Mouse (Mus musculus) C2C12 (cell line): ENCODE results near the gene Ccnl1. TPM values are rescaled to one million over a fixed set of nuclear protein-coding genes. Genes with fewer than 3 reads are reported as not detected.

Experiments
- H3K27me3 ChIP-seq: one replicate; pipeline ENCODE4 v1.6.1; 2011; ENCODE audit not compliant: control insufficient read depth, insufficient read depth, insufficient read length
- H3K36me3 ChIP-seq: one replicate; pipeline ENCODE4 v1.6.1; 2011; ENCODE audit not compliant: control insufficient read depth, insufficient read depth
- H3K4me3 ChIP-seq: one replicate; pipeline ENCODE4 v1.5.1; 2011; ENCODE audit warnings: mild to moderate bottlenecking, control low read depth; ENCODE audit not compliant: poor library complexity, insufficient read depth, severe bottlenecking
- H3K79me2 ChIP-seq: one replicate; pipeline ENCODE4 v1.6.1; 2011; ENCODE audit not compliant: control insufficient read depth, insufficient read depth
- H3K79me3 ChIP-seq: one replicate; pipeline ENCODE4 v1.6.1; 2011; ENCODE audit warnings: low read depth, control low read depth
- H3ac ChIP-seq: one replicate; pipeline ENCODE3; 2011; ENCODE audit warnings: low read depth; ENCODE audit not compliant: control insufficient read depth, insufficient read length
- CEBPB ChIP-seq: IDR thresholded peaks from one replicate; pipeline ENCODE4 v1.6.1; 2011; ENCODE audit warnings: low read depth, mild to moderate bottlenecking, control low read depth, moderate library complexity
- CTCF ChIP-seq: IDR thresholded peaks from one replicate; pipeline ENCODE4 v1.5.1; 2011; ENCODE audit not compliant: control insufficient read depth, insufficient read depth, insufficient read length
- FOSL1 ChIP-seq: IDR thresholded peaks from one replicate; pipeline ENCODE4 v1.8.0; 2011; ENCODE audit warnings: mild to moderate bottlenecking, low read length; ENCODE audit not compliant: poor library complexity, insufficient read depth, severe bottlenecking
- MAX ChIP-seq: IDR thresholded peaks from one replicate; pipeline ENCODE4 v1.6.1; 2011; ENCODE audit warnings: mild to moderate bottlenecking, control low read depth
- MYOD1 ChIP-seq: IDR thresholded peaks from one replicate; pipeline ENCODE4 v1.6.1; 2011; ENCODE audit warnings: low read depth; ENCODE audit not compliant: control insufficient read depth, insufficient read length
- MYOG ChIP-seq: IDR thresholded peaks from one replicate; pipeline ENCODE4 v1.6.1; 2011; ENCODE audit not compliant: control insufficient read depth, insufficient read length; ENCODE audit errors: extremely low read depth
- USF1 ChIP-seq: IDR thresholded peaks from one replicate; pipeline ENCODE4 v1.6.1; 2011; ENCODE audit warnings: low read depth, mild to moderate bottlenecking, control low read depth, moderate library complexity
- polyA plus RNA-seq: library from polyadenylated mRNA; unstranded; fragments of >200 nt; fragmentation: generic; extraction: Trizol; gene quantifications from one replicate; pipeline ENCODE4 v1.2.1, GENCODE M21; 2012; ENCODE audit warnings: missing spikeins

Ccnl1 gene
- polyA plus RNA-seq, 1 experiment, result 12.5 TPM

GRCm38 (mm10) chr3:65938211-65938610 lies 19.8 kb downstream of the Ccnl1 start:
- Histone ChIP-seq H3K36me3 (no peaks in the 10 kb centered on the region), H3K79me2 (no peaks in the 10 kb centered on the region), H3K4me3 (no peak overlapping the region), H3ac (no peak overlapping the region), H3K27me3 (no peaks in the 10 kb centered on the region), H3K79me3 (no peaks in the 10 kb centered on the region)
- no peak for TF ChIP-seq CEBPB
- TF ChIP-seq CTCF, result no peak
- TF ChIP-seq FOSL1, result no peak
- TF ChIP-seq MAX, result no peak
- TF ChIP-seq MYOD1, result no peak
- TF ChIP-seq MYOG, result no peak
- TF ChIP-seq USF1, result no peak

DNA sequence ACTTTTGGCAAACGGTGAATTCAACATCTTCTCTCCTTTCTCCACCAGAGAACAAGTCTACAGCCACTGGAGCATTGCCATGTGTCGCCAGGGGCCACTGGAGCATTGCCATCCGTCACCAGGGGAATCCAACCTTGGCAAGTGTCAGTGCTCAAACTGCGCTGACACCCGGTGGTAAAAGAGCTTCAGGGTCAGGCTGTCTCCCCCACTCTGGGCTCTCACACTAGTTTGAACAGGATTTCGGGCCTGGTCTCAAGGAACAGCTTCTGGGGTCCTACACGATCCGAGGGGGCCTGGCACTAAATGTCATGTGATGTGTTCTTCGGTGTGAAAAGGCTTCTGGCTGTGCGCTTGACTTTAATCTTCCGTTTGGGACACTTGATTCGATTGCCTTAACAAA lies 21.7 kb downstream of the Ccnl1 start:
- H3ac ChIP-seq, result no peak overlapping the region
- no peaks in the 10 kb centered on the region for H3K27me3 ChIP-seq
- H3K4me3 ChIP-seq, result no peak overlapping the region
- no peaks in the 10 kb centered on the region for H3K79me2 ChIP-seq
- no peaks in the 10 kb centered on the region for H3K79me3 ChIP-seq
- TF ChIP-seq USF1 (no peak), CEBPB (no peak), MYOD1 (no peak), MAX (no peak)
- H3K36me3 ChIP-seq, result no peaks in the 10 kb centered on the region

DNA sequence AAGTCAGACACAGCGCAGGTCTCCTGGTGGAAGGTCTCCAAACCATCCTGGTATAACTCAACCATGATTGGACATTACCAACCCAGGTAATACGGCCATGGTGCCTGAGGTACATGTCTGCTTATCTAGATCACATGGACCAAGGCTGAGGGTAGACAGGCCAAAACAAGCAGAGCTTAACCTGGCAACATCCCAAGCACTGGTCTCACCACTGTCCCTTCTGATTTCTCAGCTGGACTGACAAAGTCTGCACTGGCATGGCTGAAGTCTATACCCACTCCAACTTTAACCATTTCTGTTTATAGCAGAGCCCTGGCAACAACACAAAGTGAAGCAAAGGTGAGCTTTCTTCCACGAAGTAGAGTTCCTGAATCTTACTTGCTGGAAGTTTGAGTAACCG lies 22.9 kb downstream of the Ccnl1 start:
- H3K79me3 ChIP-seq, result no peaks in the 10 kb centered on the region
- H3K4me3 ChIP-seq, result no peak overlapping the region
- H3K27me3 ChIP-seq, result no peaks in the 10 kb centered on the region
- TF ChIP-seq CEBPB (no peak), CTCF (no peak), USF1 (no peak), MAX (no peak), MYOD1 (no peak), FOSL1 (no peak), MYOG (no peak)
- no peak overlapping the region for H3ac ChIP-seq
- no peaks in the 10 kb centered on the region for H3K36me3 ChIP-seq
- no peaks in the 10 kb centered on the region for H3K79me2 ChIP-seq

- H3ac ChIP-seq, result no peak overlapping the region
- no peaks in the 10 kb centered on the region for H3K27me3 ChIP-seq
- TF ChIP-seq MYOD1 (no peak), FOSL1 (no peak), MAX (no peak), CTCF (no peak), USF1 (no peak), CEBPB (no peak), MYOG (no peak)
Measured at GRCm38 (mm10) chr3:65933726-65934125, 24.3 kb downstream of the Ccnl1 start.

DNA sequence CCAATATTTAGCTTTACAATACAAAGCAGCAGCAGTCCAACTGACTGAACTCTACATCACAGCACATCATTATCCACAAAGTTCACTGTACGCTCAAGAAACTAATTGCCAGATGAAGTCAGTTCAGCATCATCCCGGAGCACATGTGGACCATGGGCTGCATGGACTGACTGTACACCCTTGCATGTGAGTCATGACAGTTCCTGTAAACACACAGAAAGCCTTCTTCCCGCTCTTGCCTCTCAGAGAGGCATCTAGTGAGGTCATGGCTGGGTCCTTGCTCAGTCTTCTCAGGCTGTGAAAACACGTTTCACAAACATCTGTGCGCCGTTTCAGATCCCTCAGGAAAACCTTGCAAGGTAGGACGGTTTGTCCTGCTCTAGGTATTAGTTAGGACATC lies 26.5 kb downstream of the Ccnl1 start:
- H3K27me3 ChIP-seq, result no peaks in the 10 kb centered on the region
- peaks cover 2% of the 10 kb centered on the region for H3K79me3 ChIP-seq
- H3K79me2 ChIP-seq, result peaks cover 4% of the 10 kb centered on the region
- no peak for TF ChIP-seq CTCF
- no peak for TF ChIP-seq MYOG
- no peak for TF ChIP-seq MYOD1
- no peak for TF ChIP-seq USF1
- TF ChIP-seq FOSL1, result no peak
- no peak for TF ChIP-seq MAX
- no peak for TF ChIP-seq CEBPB
- no peak overlapping the region for H3ac ChIP-seq
- H3K36me3 ChIP-seq, result no peaks in the 10 kb centered on the region
- H3K4me3 ChIP-seq, result no peak overlapping the region

More at GRCm38 (mm10) chr3:65933726-65934125, 24.3 kb downstream of the Ccnl1 start:
- H3K4me3 ChIP-seq, result no peak overlapping the region
- H3K36me3 ChIP-seq, result no peaks in the 10 kb centered on the region
- no peaks in the 10 kb centered on the region for H3K79me3 ChIP-seq
- H3K79me2 ChIP-seq, result no peaks in the 10 kb centered on the region

DNA sequence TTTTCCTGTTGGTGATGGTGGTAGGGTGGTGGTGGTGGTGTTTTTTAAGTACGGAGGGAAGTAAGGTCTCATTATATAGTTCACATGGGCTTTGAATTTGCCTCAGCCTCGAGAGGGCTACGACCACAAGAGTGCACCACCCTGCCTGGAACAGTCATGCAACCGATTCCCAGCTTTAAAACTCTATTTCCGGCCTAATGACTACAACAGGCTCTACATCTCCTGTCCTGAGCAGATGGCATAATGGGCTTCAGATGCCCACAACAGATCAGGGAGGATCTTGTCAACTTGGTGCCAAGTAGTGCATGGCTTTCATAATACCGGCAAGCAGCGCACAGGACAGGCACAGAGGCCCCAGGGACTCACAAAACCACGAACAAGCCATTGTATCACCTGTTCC lies 27.4 kb downstream of the Ccnl1 start:
- Histone ChIP-seq H3ac (no peak overlapping the region), H3K79me2 (peaks cover 9% of the 10 kb centered on the region), H3K36me3 (no peaks in the 10 kb centered on the region), H3K4me3 (no peak overlapping the region), H3K79me3 (peaks cover 6% of the 10 kb centered on the region), H3K27me3 (no peaks in the 10 kb centered on the region)
- TF ChIP-seq CEBPB (no peak), FOSL1 (no peak), CTCF (no peak), MYOD1 (no peak), MYOG (no peak), MAX (no peak)
